ENCODE assay signal across 9 mouse cellular contexts in the genomic region with DNA sequence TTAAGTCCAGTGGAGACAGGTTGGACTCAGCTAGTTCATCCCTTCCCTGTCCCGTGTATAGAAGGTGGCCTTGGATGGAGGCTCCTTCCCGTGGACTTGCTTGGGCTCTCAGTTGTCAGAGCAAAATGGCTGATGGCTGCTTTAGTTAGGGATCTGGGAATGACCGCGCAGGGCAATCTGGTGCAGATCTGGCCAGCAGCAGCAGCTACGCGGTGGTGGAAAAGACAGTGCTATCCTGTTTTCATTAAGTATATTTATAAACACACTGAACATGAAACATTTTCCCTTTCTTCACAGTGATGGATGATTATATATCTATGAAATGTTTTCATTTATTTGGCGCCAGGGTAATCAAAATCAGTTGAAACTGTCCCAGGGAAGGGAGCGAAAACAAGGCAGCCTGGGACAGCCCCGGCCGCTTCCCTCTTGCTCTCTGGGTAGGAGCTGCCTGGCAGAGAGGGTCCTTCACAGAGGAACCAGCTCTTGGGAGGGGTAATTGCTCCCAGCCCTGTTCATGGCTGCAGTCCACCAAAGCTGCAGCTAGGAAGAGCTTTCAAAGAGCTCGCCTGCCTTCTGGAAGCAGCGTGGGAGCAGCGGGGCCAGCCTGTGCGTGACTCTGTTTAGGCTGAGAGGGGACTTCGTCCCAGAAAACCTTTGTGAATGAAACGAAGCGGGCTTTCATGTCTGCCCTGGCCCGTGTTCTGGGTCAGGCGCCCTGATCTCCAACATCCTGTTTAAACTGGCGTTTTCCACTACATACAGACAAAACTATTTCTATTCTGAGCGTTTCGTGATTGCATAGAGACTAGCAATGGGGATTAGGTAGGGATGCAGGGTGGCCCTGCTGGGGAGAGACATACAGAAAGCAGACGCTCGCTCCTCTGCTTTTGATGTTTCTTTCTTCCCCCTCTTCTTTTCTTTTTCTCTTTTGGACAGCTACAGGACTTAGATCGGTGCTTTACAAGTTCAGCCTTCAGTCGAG. TPM values are rescaled to one million over a fixed set of nuclear protein-coding genes. Genes with fewer than 3 reads are reported as not detected.
DNase-seq lines count a peak whose midpoint lies in the region; ATAC-seq and TF ChIP-seq lines count a peak whose summit lies in the region.
"Had no signal": no experiment of that assay in that cellular context is flagged by ENCODE, and none has a peak within 500 bp of the region (broad histone marks: within the 10 kb centered on the region; RNA-seq: fewer than 3 reads in every experiment).

No protein-coding gene starts in this region.

- TF ChIP-seq CTCF in stomach, postnatal 0 days (IDR thresholded peaks at IDR 0.05; ENCODE audit: low read depth), result peak; percentile 22; the same call in 1 of the 2 replicates

- no peak for DNase-seq in heart, postnatal 10 days
- peak; percentile 10 for DNase-seq in right cerebral cortex, postnatal 14 days
- DNase-seq in right cerebral cortex, adult 2 months (ENCODE audit: low spot score in 2 of 2), result no peak
- DNase-seq in limb, embryonic 14.5 days (ENCODE audit: low spot score), result peak; percentile 57
- no peak for DNase-seq in stomach, postnatal 0 days (ENCODE audit: low spot score)
- DNase-seq in natural killer cell, adult 2 months (ENCODE audit: low spot score in 2 of 2), result no peak
- DNase-seq in left cerebral cortex, postnatal 14 days (ENCODE audit: low spot score in 2 of 2), result no peak

- TF ChIP-seq EP300 in stomach, postnatal 0 days (optimal IDR thresholded peaks at IDR 0.05), result no peak

- peak; percentile 58; the same call in 1 of the 2 replicates for ATAC-seq in heart, embryonic 16.5 days (replicated peaks; ENCODE audit: extremely low read depth, insufficient read depth, low FRiP score)
- peak; percentile 34; the same call in 1 of the 2 replicates for ATAC-seq in limb, embryonic 14.5 days (ENCODE audit: low FRiP score, low read depth)
- ATAC-seq in stomach, postnatal 0 days (ENCODE audit: low FRiP score, low TSS enrichment), result peak; percentile 80; the same call in 1 of the 2 replicates

- H3K27ac ChIP-seq in heart, embryonic 16.5 days (ENCODE audit: low read length), result peak overlapping the region; percentile 46
- peak overlapping the region; percentile 21 for H3K27ac ChIP-seq in limb, embryonic 14.5 days (replicated peaks; ENCODE audit: low read depth, low read length)
- peak overlapping the region; percentile 74 for H3K27ac ChIP-seq in stomach, postnatal 0 days (replicated peaks)
- H3K27ac ChIP-seq: macrophage had no signal

- peaks cover 6% of the 10 kb centered on the region; the same call in 1 of the 2 replicates for H3K27me3 ChIP-seq in heart, embryonic 16.5 days (ENCODE audit: control insufficient read depth, insufficient read depth, low read length)
- no peaks in the 10 kb centered on the region for H3K27me3 ChIP-seq in limb, embryonic 14.5 days (ENCODE audit: control insufficient read depth, insufficient read depth, low read length)
- H3K27me3 ChIP-seq in stomach, postnatal 0 days (ENCODE audit: control insufficient read depth, insufficient read depth, low read length), result no peaks in the 10 kb centered on the region

- H3K4me3 ChIP-seq in heart, embryonic 16.5 days (ENCODE audit: low read length), result no peak overlapping the region
- no peak overlapping the region for H3K4me3 ChIP-seq in limb, embryonic 14.5 days (replicated peaks; ENCODE audit: low read length)
- no peak overlapping the region for H3K4me3 ChIP-seq in stomach, postnatal 0 days (ENCODE audit: low read depth, low read length)

- no peaks in the 10 kb centered on the region for H3K36me3 ChIP-seq in heart, embryonic 16.5 days (ENCODE audit: control insufficient read depth, insufficient read depth)
- no peaks in the 10 kb centered on the region for H3K36me3 ChIP-seq in limb, embryonic 14.5 days (ENCODE audit: control insufficient read depth, insufficient read depth, low read length)
- H3K36me3 ChIP-seq in stomach, postnatal 0 days (ENCODE audit: control insufficient read depth, insufficient read depth, low read length), result no peaks in the 10 kb centered on the region

- intact Hi-C loops in heart, postnatal 10 days (cut with DNase I), result no loop called here
- intact Hi-C loops in left cerebral cortex, postnatal 14 days (cut with DNase I), result no loop called here

- no peaks in the 10 kb centered on the region for H3K9me3 ChIP-seq in heart, embryonic 16.5 days (replicated peaks; ENCODE audit: control insufficient read depth, low read length)
- no peaks in the 10 kb centered on the region for H3K9me3 ChIP-seq in limb, embryonic 14.5 days (ENCODE audit: control insufficient read depth, low read length)
- no peaks in the 10 kb centered on the region for H3K9me3 ChIP-seq in stomach, postnatal 0 days (ENCODE audit: control insufficient read depth, low read length)

- peaks cover 4% of the 10 kb centered on the region; the same call in 1 of the 2 replicates for H3K4me1 ChIP-seq in heart, embryonic 16.5 days (ENCODE audit: control insufficient read depth, insufficient read depth, low read length)
- H3K4me1 ChIP-seq in limb, embryonic 14.5 days (ENCODE audit: control insufficient read depth, insufficient read depth, low read length), result peaks cover 8% of the 10 kb centered on the region; the same call in 1 of the 2 replicates
- H3K4me1 ChIP-seq in stomach, postnatal 0 days (replicated peaks; ENCODE audit: control insufficient read depth, insufficient read depth), result no peaks in the 10 kb centered on the region

- no peak overlapping the region for H3K9ac ChIP-seq in heart, embryonic 16.5 days (ENCODE audit: low read length)
- peak overlapping the region; percentile 32 for H3K9ac ChIP-seq in limb, embryonic 14.5 days (ENCODE audit: low read depth, low read length, severe bottlenecking)
- no peak overlapping the region for H3K9ac ChIP-seq in stomach, postnatal 0 days (ENCODE audit: low read length)

- 50% methylated on average over 26 of the region's 26 CpGs for WGBS in heart, embryonic 16.5 days
- WGBS in limb, embryonic 14.5 days, result 44% methylated on average over 26 of the region's 26 CpGs
- 37% methylated on average over 26 of the region's 26 CpGs for WGBS in stomach, postnatal 0 days

- TF ChIP-seq POLR2A in limb, embryonic 14.5 days (IDR thresholded peaks at IDR 0.05; ENCODE audit: borderline replicate concordance, extremely low read depth, insufficient read depth, insufficient read length), result no peak

- peak overlapping the region; percentile 33 for H3K4me2 ChIP-seq in heart, embryonic 16.5 days (ENCODE audit: low read depth, low read length)
- no peak overlapping the region; the same call in 1 of the 2 replicates for H3K4me2 ChIP-seq in limb, embryonic 14.5 days (replicated peaks; ENCODE audit: low read depth, low read length, severe bottlenecking)
- peak overlapping the region; percentile 32 for H3K4me2 ChIP-seq in stomach, postnatal 0 days (replicated peaks; ENCODE audit: low read depth)

RNA-seq across cellular contexts. Expression of gene Runx1, which starts 19.6 kb away (rescaled TPM):
- polyA plus RNA-seq in heart, embryonic 16.5 days (2015; fragmentation: Nextera tagmentation; extraction: Ambion mirVana), result 5.2 and 11.0 TPM in 2 replicates
- total RNA-seq in heart, postnatal 10 days (2021), result 1 to 10 TPM; 1.4 to 1.7 TPM
- 5.2 and 8.1 TPM in 2 replicates for polyA plus RNA-seq in limb, embryonic 14.5 days (2012; rRNA removed)
- polyA plus RNA-seq in limb, embryonic 14.5 days (2014; fragmentation: Nextera tagmentation; extraction: Ambion mirVana), result 4.9 and 5.5 TPM in 2 replicates
- polyA plus RNA-seq in stomach, postnatal 0 days (2015; fragmentation: Nextera tagmentation; extraction: Ambion mirVana), result 6.4 and 6.5 TPM in 2 replicates
- total RNA-seq in left cerebral cortex, postnatal 14 days (2021), result 1 to 10 TPM; 1.4 to 1.8 TPM

Comparison
In these comparisons a context has a peak if more than half of its experiments do, and no peak if none do; other contexts are left out.
1. DNase-seq: peak in right cerebral cortex, postnatal 14 days (single experiment) and limb, embryonic 14.5 days (single experiment); none in heart, postnatal 10 days (0 of 2), right cerebral cortex, adult 2 months (0 of 2), stomach, postnatal 0 days (single experiment), natural killer cell, adult 2 months (0 of 2) and left cerebral cortex, postnatal 14 days (0 of 2).
2. H3K27ac ChIP-seq: peak in every context shown above with its lines; median percentile 74 in stomach, postnatal 0 days; 46 in heart, embryonic 16.5 days; 21 in limb, embryonic 14.5 days.
3. Peak in every context shown above with its lines, with median percentiles within 50 percentile points of each other: ATAC-seq.